ENCODE assay signal across 26 mouse cellular contexts in genomic region chr1:132271237-132271636, GRCm38 (mm10). TPM values are rescaled to one million over a fixed set of nuclear protein-coding genes. Genes with fewer than 3 reads are reported as not detected.
A peak's percentile ranks its signal among the peaks of the same experiment; 100 is the strongest.
DNase-seq lines count a peak whose midpoint lies in the region.
"Had no signal": no experiment of that assay in that cellular context is flagged by ENCODE, and none has a peak within 500 bp of the region (broad histone marks: within the 10 kb centered on the region; RNA-seq: fewer than 3 reads in every experiment).

No protein-coding gene starts in this region.

- peak; percentile 69 for DNase-seq in ES-CJ7 (ENCODE audit: low read depth, low spot score)
- peak; percentile 84 for DNase-seq in R1 (ENCODE audit: low read depth, low spot score)
- DNase-seq in ZHBTc4 (ENCODE audit: low read depth, low spot score), result peak; percentile 48
- no peak for DNase-seq in right cerebral cortex, postnatal 4 days
- no peak for DNase-seq in adrenal gland, adult (ENCODE audit: inconsistent age in 2 of 2, low spot score in 1 of 2)
- no peak for DNase-seq in gastrocnemius, postnatal 4 days (ENCODE audit: low spot score in 2 of 2)
- DNase-seq: adrenal gland, adult 2 months; adrenal gland, adult 8-10 months; adrenal gland, postnatal 10 days; adrenal gland, postnatal 14 days; adrenal gland, postnatal 25 days; adrenal gland, postnatal 36 days; B cell, adult 2 months; cerebellum, adult 11 months; cerebellum, adult 11-12 months; cerebellum, adult 18-20 months; cerebellum, adult 2 months; cerebellum, adult 8-10 months; cerebellum, adult 9-10 months; cerebellum, adult 9-11 months had no signal

RNA-seq across cellular contexts. Expression of gene Klhdc8a, which starts 27.2 kb away (rescaled TPM):
- under 1 TPM; 0.49 to 0.98 TPM for total RNA-seq in gastrocnemius, postnatal 4 days (2021)
- total RNA-seq: CH12.LX, MEL had no signal

RNA-seq across cellular contexts. Expression of gene Gm10188, which starts 41.7 kb away (rescaled TPM):
- not detected for total RNA-seq in gastrocnemius, postnatal 4 days (2021)
- total RNA-seq: adrenal gland, adult 18-20 months; adrenal gland, adult 2 months; adrenal gland, adult 8-10 months; adrenal gland, postnatal 10 days; adrenal gland, postnatal 14 days; adrenal gland, postnatal 25 days; adrenal gland, postnatal 36 days; adrenal gland, postnatal 4 days; CH12.LX; ES-E14; G1E; MEL had no signal

RNA-seq across cellular contexts. Expression of gene Nuak2, which starts 44.7 kb away (rescaled TPM):
- 1 to 10 TPM; 2.8 to 2.9 TPM for total RNA-seq in gastrocnemius, postnatal 4 days (2021)

Comparison
In these comparisons a context has a peak if more than half of its experiments do, and no peak if none do; other contexts are left out.
1. DNase-seq: peak in ES-CJ7 (single experiment), R1 (single experiment) and ZHBTc4 (single experiment); none in right cerebral cortex, postnatal 4 days (single experiment), adrenal gland, adult (0 of 2) and gastrocnemius, postnatal 4 days (0 of 2).